28 mouse cellular contexts compared by ENCODE assay signal in genomic region chr1:33074551-33074950, GRCm38 (mm10).
"Had no signal": no experiment of that assay in that cellular context is flagged by ENCODE, and none has a peak within 500 bp of the region (broad histone marks: within the 10 kb centered on the region; RNA-seq: fewer than 3 reads in every experiment).

No protein-coding gene starts in this region.

- H3K9me3 ChIP-seq: embryonic facial prominence, embryonic 10.5 days; embryonic facial prominence, embryonic 12.5 days; embryonic facial prominence, embryonic 13.5 days; embryonic facial prominence, embryonic 15.5 days; forebrain, embryonic 10.5 days; forebrain, embryonic 12.5 days; forebrain, embryonic 13.5 days; forebrain, embryonic 15.5 days had no signal

- DNase-seq: cerebellum, adult 8-10 months; cerebellum, adult 9-10 months; cerebellum, adult 9-11 months; cerebellum, postnatal 10 days; cerebellum, postnatal 14 days; cerebellum, postnatal 25 days; cerebellum, postnatal 36 days; embryo, embryonic 11 days; forebrain, postnatal 0 days; gastrocnemius, adult 2 months; gastrocnemius, postnatal 10 days; gastrocnemius, postnatal 14 days; gastrocnemius, postnatal 25 days; gastrocnemius, postnatal 36 days; heart, adult 11 months; heart, adult 18-20 months; heart, adult 2 months had no signal

- H3K4me1 ChIP-seq: embryonic facial prominence, embryonic 10.5 days; embryonic facial prominence, embryonic 12.5 days; embryonic facial prominence, embryonic 13.5 days; embryonic facial prominence, embryonic 15.5 days; forebrain, embryonic 10.5 days; forebrain, embryonic 12.5 days; forebrain, embryonic 13.5 days; forebrain, embryonic 15.5 days had no signal

- H3K9ac ChIP-seq: embryonic facial prominence, embryonic 12.5 days; embryonic facial prominence, embryonic 13.5 days; embryonic facial prominence, embryonic 15.5 days; forebrain, embryonic 12.5 days; forebrain, embryonic 13.5 days; forebrain, embryonic 15.5 days; forebrain, postnatal 0 days had no signal

- H3K27me3 ChIP-seq: embryonic facial prominence, embryonic 12.5 days; embryonic facial prominence, embryonic 13.5 days; embryonic facial prominence, embryonic 15.5 days; forebrain, embryonic 12.5 days; forebrain, embryonic 13.5 days; forebrain, embryonic 15.5 days had no signal

- H3K27ac ChIP-seq: embryonic facial prominence, embryonic 10.5 days; embryonic facial prominence, embryonic 12.5 days; embryonic facial prominence, embryonic 13.5 days; embryonic facial prominence, embryonic 15.5 days; forebrain, embryonic 10.5 days; forebrain, embryonic 12.5 days; forebrain, embryonic 13.5 days; forebrain, embryonic 15.5 days; gastrocnemius, adult 2 months; heart, adult 2 months had no signal

- ATAC-seq: forebrain, embryonic 13.5 days; forebrain, embryonic 14.5 days; forebrain, embryonic 15.5 days; forebrain, embryonic 16.5 days; forebrain, postnatal 0 days had no signal

- H3K36me3 ChIP-seq: embryonic facial prominence, embryonic 10.5 days; embryonic facial prominence, embryonic 12.5 days; embryonic facial prominence, embryonic 13.5 days; embryonic facial prominence, embryonic 15.5 days; forebrain, embryonic 10.5 days; forebrain, embryonic 12.5 days; forebrain, embryonic 15.5 days had no signal

- H3K4me2 ChIP-seq: embryonic facial prominence, embryonic 12.5 days; embryonic facial prominence, embryonic 13.5 days; embryonic facial prominence, embryonic 15.5 days; forebrain, embryonic 12.5 days; forebrain, embryonic 13.5 days; forebrain, embryonic 15.5 days had no signal

- H3K4me3 ChIP-seq: embryonic facial prominence, embryonic 10.5 days; embryonic facial prominence, embryonic 12.5 days; embryonic facial prominence, embryonic 13.5 days; embryonic facial prominence, embryonic 15.5 days; erythroblast, embryonic 14.5 days; forebrain, embryonic 10.5 days; forebrain, embryonic 12.5 days; forebrain, embryonic 13.5 days; forebrain, embryonic 15.5 days; gastrocnemius, adult 2 months; heart, adult 2 months had no signal
